Mouse (Mus musculus): ENCODE data around the gene Scube3.
"Not testable (repeated sequence)": the region's sequence is repeated elsewhere in the genome, so short reads cannot be mapped to it uniquely, and the experiment has no call there.

Scube3 gene

GRCm38 (mm10) chr17:28222463-28222862, 80.5 kb downstream of the Scube3 start:
- DNase-seq (ENCODE audit: low spot score): not testable (repeated sequence)

- DNase-seq (ENCODE audit: low spot score): no peak
Observed at GRCm38 (mm10) chr17:28223561-28224391, 81.8 kb downstream of the Scube3 start.

Data from adipocyte (in vitro differentiated cells).